Mouse (Mus musculus): ENCODE data around the gene Vmn2r116.
"Not testable (repeated sequence)": the region's sequence is repeated elsewhere in the genome, so short reads cannot be mapped to it uniquely, and the experiment has no call there.

Vmn2r116 gene

GRCm38 (mm10) chr17:23384304-23384703 is at the start of gene Vmn2r116:
TSS of gene Vmn2r116 (plus strand) at chr17:23384604.
- in situ Hi-C loops (cut with MseI, MboI), result not testable (repeated sequence)

GRCm38 (mm10) chr17:23343441-23343840 is 41.0 kb upstream of the Vmn2r116 start, which contains the start of gene Vmn2r115:
TSS of gene Vmn2r115 (plus strand) at chr17:23343741.
- in situ Hi-C loops (cut with MseI, MboI), result not testable (repeated sequence)

GRCm38 (mm10) chr17:23351644-23352043 is 32.8 kb upstream of the Vmn2r116 start:
- in situ Hi-C loops (cut with MseI, MboI), result no loop called here

- in situ Hi-C loops (cut with MseI, MboI), result loop anchor here in 1 of 2 experiments (10.0 kb wide), 1 partner anchor 82 kb away; no protein-coding TSS in a partner anchor
Observed at GRCm38 (mm10) chr17:23433150-23433679, 48.8 kb downstream of the Vmn2r116 start.
